Mouse (Mus musculus): ENCODE measurements at regions not wholly inside any gene's neighbourhood (a gene's known extent, or its start where the extent isn't known, plus 50 kb on each side); places are given as distances from the start of the nearest gene placed in this dataset.

- no peak for DNase-seq
Observed at GRCm38 (mm10) chr4:80691774-80692485, 142.0 kb upstream of the Tyrp1 start.

GRCm38 (mm10) chr4:80712698-80713097 lies 121.2 kb upstream of the Tyrp1 start:
- no peak for DNase-seq

GRCm38 (mm10) chr4:80744975-80745734 lies 88.8 kb upstream of the Tyrp1 start:
- DNase-seq, result no peak

GRCm38 (mm10) chr4:80752259-80752658 lies 81.7 kb upstream of the Tyrp1 start:
- no peak for DNase-seq

- DNase-seq, result no peak
Observed at GRCm38 (mm10) chr4:80756114-80756513, 77.8 kb upstream of the Tyrp1 start.

- no peak for DNase-seq
Observed at GRCm38 (mm10) chr4:80764024-80764423, 69.9 kb upstream of the Tyrp1 start.

- DNase-seq, result peak; percentile 66
Observed at GRCm38 (mm10) chr4:80765781-80766180, 68.1 kb upstream of the Tyrp1 start.

DNA sequence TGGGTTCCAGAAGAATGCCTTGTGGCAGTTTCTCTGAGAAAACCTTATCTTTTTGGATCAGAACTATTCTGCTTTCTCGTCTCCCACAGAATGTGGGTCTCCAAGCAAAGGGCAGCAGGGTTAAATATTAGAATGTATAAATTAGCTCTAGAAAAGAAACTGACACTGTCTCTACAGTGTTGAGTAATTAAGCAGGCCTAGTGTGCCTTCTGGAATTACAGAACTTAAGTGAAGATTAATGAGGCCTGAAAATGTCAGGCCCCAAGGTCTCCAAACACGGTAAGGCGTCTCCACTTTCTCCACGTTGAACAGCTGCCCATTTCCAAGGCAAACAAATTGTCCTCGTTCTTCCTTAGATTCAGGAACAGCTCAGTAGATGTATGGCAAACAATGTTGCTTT lies 66.5 kb upstream of the Tyrp1 start:
- no peak for DNase-seq
